8 mouse cellular contexts compared by ENCODE assay signal in the genomic region with DNA sequence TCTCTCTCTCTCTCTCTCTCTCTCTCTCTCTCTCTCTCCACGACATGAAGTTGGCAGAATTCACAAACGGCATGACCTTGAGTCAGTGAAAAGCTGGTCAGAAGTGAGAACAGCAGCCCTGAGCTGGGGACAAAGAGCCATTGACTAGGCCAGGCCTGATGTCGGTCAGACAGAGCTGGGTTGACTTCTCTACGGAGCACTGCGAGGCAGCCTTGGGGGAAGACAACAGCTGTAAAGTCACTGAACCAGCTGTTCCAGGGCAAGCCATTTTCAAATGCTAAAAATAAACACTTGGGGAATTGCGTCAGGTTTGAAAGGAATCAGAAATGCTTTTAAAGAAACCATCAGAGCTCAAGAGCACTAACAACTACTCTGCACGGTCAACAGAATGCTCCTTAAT. TPM values are rescaled to one million over a fixed set of nuclear protein-coding genes. Genes with fewer than 3 reads are reported as not detected.
DNase-seq lines count a peak whose midpoint lies in the region; ATAC-seq and TF ChIP-seq lines count a peak whose summit lies in the region.

No protein-coding gene starts in this region.

- H3K4me1 ChIP-seq in cortical plate, adult 2 months (ENCODE audit: control insufficient read depth, insufficient read depth, low read length), result peaks cover 17% of the 10 kb centered on the region
- peaks cover 62% of the 10 kb centered on the region for H3K4me1 ChIP-seq in heart, embryonic 16.5 days (ENCODE audit: control insufficient read depth, insufficient read depth, low read length)

- intact Hi-C loops in left cerebral cortex, adult 2 months (cut with DNase I), result no loop called here
- intact Hi-C loops in left cerebral cortex, postnatal 36 days (cut with DNase I), result no loop called here

- ATAC-seq in heart, embryonic 16.5 days (replicated peaks; ENCODE audit: extremely low read depth, insufficient read depth, low FRiP score), result no peak; the same call in 1 of the 2 replicates
- no peak for ATAC-seq in megakaryocyte-erythroid progenitor cell, adult 5-6 weeks (replicated peaks; ENCODE audit: low FRiP score, low TSS enrichment, poor library complexity, severe bottlenecking)

- no peak for TF ChIP-seq POLR2A in cortical plate, adult 2 months (IDR thresholded peaks at IDR 0.05; ENCODE audit: extremely low read depth, insufficient read depth, low read length)

- H3K9ac ChIP-seq in heart, embryonic 16.5 days (ENCODE audit: low read length), result peak overlapping the region; percentile 45; the same call in 1 of the 2 replicates

- WGBS in heart, embryonic 16.5 days, result 22% methylated on average over 7 of the region's 7 CpGs

- peak overlapping the region; percentile 25; the same call in 1 of the 2 replicates for H3K4me2 ChIP-seq in heart, embryonic 16.5 days (ENCODE audit: low read depth, low read length)

- TF ChIP-seq CTCF in left cerebral cortex, adult 2 months (IDR thresholded peaks at IDR 0.05), result no peak
- TF ChIP-seq CTCF in cortical plate, adult 2 months (IDR thresholded peaks at IDR 0.05; ENCODE audit: extremely low read depth, insufficient read depth, low read length), result no peak

- no peak overlapping the region for H3K4me3 ChIP-seq in left cerebral cortex, adult 2 months
- H3K4me3 ChIP-seq in cortical plate, adult 2 months (ENCODE audit: insufficient read depth, low read length), result no peak overlapping the region
- H3K4me3 ChIP-seq in heart, embryonic 16.5 days (ENCODE audit: low read length), result no peak overlapping the region

- H3K36me3 ChIP-seq in heart, embryonic 16.5 days (ENCODE audit: control insufficient read depth, insufficient read depth), result no peaks in the 10 kb centered on the region

- H3K27ac ChIP-seq in left cerebral cortex, adult 2 months, result peak overlapping the region; percentile 6; the same call in 1 of the 2 replicates
- H3K27ac ChIP-seq in cortical plate, adult 2 months (ENCODE audit: insufficient read depth, low read length), result peak overlapping the region; percentile 95
- peak overlapping the region; percentile 81 for H3K27ac ChIP-seq in heart, embryonic 16.5 days (ENCODE audit: low read length)

- H3K9me3 ChIP-seq in heart, embryonic 16.5 days (replicated peaks; ENCODE audit: control insufficient read depth, low read length), result no peaks in the 10 kb centered on the region

- DNase-seq in left cerebral cortex, adult 2 months (ENCODE audit: extremely low spot score in 1 of 2, low spot score in 2 of 2), result no peak
- no peak for DNase-seq in left cerebral cortex, postnatal 36 days (ENCODE audit: low spot score in 2 of 2)
- DNase-seq in lung, postnatal 4 days, result peak; percentile 55 to 83
- DNase-seq in spleen, postnatal 4 days (ENCODE audit: low spot score in 2 of 2), result no peak
- DNase-seq in urinary bladder, postnatal 25 days (ENCODE audit: low spot score), result no peak

- H3K27me3 ChIP-seq in heart, embryonic 16.5 days (ENCODE audit: control insufficient read depth, insufficient read depth, low read length), result no peaks in the 10 kb centered on the region

RNA-seq across cellular contexts. Expression of gene Scarb2, which starts 13.2 kb away (rescaled TPM):
- 10 to 100 TPM; 82.6 to 91.9 TPM for total RNA-seq in left cerebral cortex, adult 2 months (2021)
- 10 to 100 TPM; 80.5 to 87.8 TPM for total RNA-seq in left cerebral cortex, postnatal 36 days (2021)
- polyA plus RNA-seq in cortical plate, adult 2 months (2012; rRNA removed), result 63.7 and 66.4 TPM in 2 replicates
- 18.3 and 18.7 TPM in 2 replicates for polyA plus RNA-seq in heart, embryonic 16.5 days (2015; fragmentation: Nextera tagmentation; extraction: Ambion mirVana)
- 19.0 and 23.6 TPM in 2 replicates for total RNA-seq in megakaryocyte-erythroid progenitor cell, adult 5-6 weeks (2014; fragmentation: Nextera tagmentation)
- 52.6 and 58.0 TPM in 2 replicates for total RNA-seq in megakaryocyte-erythroid progenitor cell, adult 5-6 weeks (2017)

RNA-seq across cellular contexts. Expression of gene Nup54, which starts 58.4 kb away (rescaled TPM):
- 10 to 100 TPM; 23.7 to 31.3 TPM for total RNA-seq in left cerebral cortex, adult 2 months (2021)
- total RNA-seq in left cerebral cortex, postnatal 36 days (2021), result 10 to 100 TPM; 25.3 to 28.5 TPM
- 22.4 and 26.0 TPM in 2 replicates for polyA plus RNA-seq in cortical plate, adult 2 months (2012; rRNA removed)
- polyA plus RNA-seq in heart, embryonic 16.5 days (2015; fragmentation: Nextera tagmentation; extraction: Ambion mirVana), result 37.2 and 38.8 TPM in 2 replicates
- total RNA-seq in megakaryocyte-erythroid progenitor cell, adult 5-6 weeks (2014; fragmentation: Nextera tagmentation), result 75.8 and 80.0 TPM in 2 replicates
- total RNA-seq in megakaryocyte-erythroid progenitor cell, adult 5-6 weeks (2017), result 99.1 and 106 TPM in 2 replicates

Comparison
In these comparisons a context has a peak if more than half of its experiments do, and no peak if none do; other contexts are left out.
1. DNase-seq: peak in lung, postnatal 4 days (2 of 2); none in left cerebral cortex, adult 2 months (0 of 2), left cerebral cortex, postnatal 36 days (0 of 2), spleen, postnatal 4 days (0 of 2) and urinary bladder, postnatal 25 days (single experiment).
2. H3K27ac ChIP-seq: peak in every context shown above with its lines; median percentile 95 in cortical plate, adult 2 months; 81 in heart, embryonic 16.5 days; 6 in left cerebral cortex, adult 2 months.